Mouse (Mus musculus) stomach, embryonic 15.5 days (tissue): ENCODE data around the gene Pla2g4a. TPM values are rescaled to one million over a fixed set of nuclear protein-coding genes. Genes with fewer than 3 reads are reported as not detected.

Experiments
- ATAC-seq: fragments of 200-750 bp; cut with Nextera tagmentation; 2 replicates; pipeline ENCODE4 v1.8.0; 2017; ENCODE audit warnings: low read depth, moderate number of reproducible peaks, moderate TSS enrichment; ENCODE audit not compliant: insufficient read depth, low FRiP score
- H3K27ac ChIP-seq: fragments of 300-500 bp; sonication (generic); 2 replicates; pipeline ENCODE4 v1.5.1; 2015; ENCODE audit warnings: mild to moderate bottlenecking, inconsistent platforms
- H3K27me3 ChIP-seq: fragments of 300-500 bp; sonication (generic); replicated peaks from 2 replicates; pipeline ENCODE4 v1.6.1; 2015; ENCODE audit warnings: inconsistent platforms
- H3K36me3 ChIP-seq: fragments of 300-500 bp; sonication (generic); 2 replicates; pipeline ENCODE4 v1.6.1; 2015; ENCODE audit warnings: inconsistent platforms
- H3K4me1 ChIP-seq: fragments of 300-500 bp; sonication (generic); 2 replicates; pipeline ENCODE4 v1.6.1; 2015; ENCODE audit warnings: inconsistent platforms
- H3K4me2 ChIP-seq: fragments of 300-500 bp; sonication (generic); 2 replicates; pipeline ENCODE4 v1.6.1; 2015; ENCODE audit warnings: mild to moderate bottlenecking, inconsistent platforms
- H3K4me3 ChIP-seq: fragments of 300-500 bp; sonication (generic); replicated peaks from 2 replicates; pipeline ENCODE4 v1.5.1; 2015; ENCODE audit warnings: inconsistent platforms
- H3K9ac ChIP-seq: fragments of 300-500 bp; sonication (generic); 2 replicates; pipeline ENCODE4 v1.6.1; 2015; ENCODE audit warnings: inconsistent platforms
- H3K9me3 ChIP-seq: fragments of 300-500 bp; sonication (generic); 2 replicates; pipeline ENCODE4 v1.6.1; 2016; ENCODE audit warnings: inconsistent platforms
- WGBS: fragments of 180-500 bp; shearing (Covaris S2); methylation state at CpG from one replicate; pipeline ENCODE4 v1.1.7; 2015; 5-methylcytosine and 5-hydroxymethylcytosine counted together
- polyA plus RNA-seq: library from polyadenylated mRNA; unstranded; fragments of >200 nt; fragmentation: Nextera tagmentation; extraction: Ambion mirVana; gene quantifications from 2 replicates; pipeline ENCODE4 v1.2.1, GENCODE M21; 2015

Pla2g4a gene
- polyA plus RNA-seq, 1 experiment from 2014 or later: 35.5 TPM

- H3K36me3 ChIP-seq: no peaks in the 10 kb centered on the region
- no peak overlapping the region for H3K4me3 ChIP-seq
- no peaks in the 10 kb centered on the region for H3K9me3 ChIP-seq
- peaks cover 2% of the 10 kb centered on the region; the same call in 1 of the 2 replicates for H3K4me1 ChIP-seq
- H3K27me3 ChIP-seq: no peaks in the 10 kb centered on the region
- H3K9ac ChIP-seq: no peak overlapping the region
- no peak for ATAC-seq
- no peak overlapping the region for H3K4me2 ChIP-seq
- no peak overlapping the region for H3K27ac ChIP-seq
Measured at GRCm38 (mm10) chr1:149952050-149952449, 9.0 kb downstream of the Pla2g4a start.

- Histone ChIP-seq H3K9ac (no peak overlapping the region), H3K27me3 (no peaks in the 10 kb centered on the region), H3K4me2 (no peak overlapping the region), H3K4me3 (no peak overlapping the region), H3K36me3 (no peaks in the 10 kb centered on the region), H3K9me3 (no peaks in the 10 kb centered on the region), H3K4me1 (no peaks in the 10 kb centered on the region), H3K27ac (no peak overlapping the region)
- 81% methylated on average over 3 of the region's 3 CpGs for WGBS
- ATAC-seq: no peak
Measured at GRCm38 (mm10) chr1:149950656-149951055, 10.4 kb downstream of the Pla2g4a start.

GRCm38 (mm10) chr1:149950254-149950653 is 10.8 kb downstream of the Pla2g4a start:
- Histone ChIP-seq H3K4me3 (no peak overlapping the region), H3K9ac (no peak overlapping the region), H3K4me2 (no peak overlapping the region), H3K36me3 (no peaks in the 10 kb centered on the region), H3K27me3 (no peaks in the 10 kb centered on the region), H3K27ac (no peak overlapping the region), H3K4me1 (no peaks in the 10 kb centered on the region), H3K9me3 (no peaks in the 10 kb centered on the region)
- WGBS: 86% methylated on average over 1 of the region's 1 CpGs
- no peak for ATAC-seq

GRCm38 (mm10) chr1:149949334-149949733 is 11.8 kb downstream of the Pla2g4a start:
- no peaks in the 10 kb centered on the region for H3K9me3 ChIP-seq
- no peak overlapping the region for H3K4me3 ChIP-seq
- ATAC-seq: no peak
- H3K27me3 ChIP-seq: no peaks in the 10 kb centered on the region
- 73% methylated on average over 1 of the region's 1 CpGs for WGBS
- H3K9ac ChIP-seq: no peak overlapping the region
- H3K4me1 ChIP-seq: no peaks in the 10 kb centered on the region
- H3K36me3 ChIP-seq: no peaks in the 10 kb centered on the region
- H3K4me2 ChIP-seq: no peak overlapping the region
- H3K27ac ChIP-seq: no peak overlapping the region

GRCm38 (mm10) chr1:149948066-149948825 is 12.8 kb downstream of the Pla2g4a start:
- H3K4me3 ChIP-seq: no peak overlapping the region
- H3K36me3 ChIP-seq: no peaks in the 10 kb centered on the region
- no peak overlapping the region for H3K4me2 ChIP-seq
- no peak overlapping the region for H3K9ac ChIP-seq
- WGBS: 80% methylated on average over 8 of the region's 8 CpGs
- no peaks in the 10 kb centered on the region for H3K4me1 ChIP-seq
- no peak overlapping the region for H3K27ac ChIP-seq
- H3K9me3 ChIP-seq: no peaks in the 10 kb centered on the region
- no peaks in the 10 kb centered on the region for H3K27me3 ChIP-seq
- no peak for ATAC-seq

GRCm38 (mm10) chr1:149946993-149947392 is 14.1 kb downstream of the Pla2g4a start:
- Histone ChIP-seq H3K27me3 (no peaks in the 10 kb centered on the region), H3K9ac (no peak overlapping the region), H3K4me1 (no peaks in the 10 kb centered on the region), H3K4me2 (no peak overlapping the region), H3K9me3 (no peaks in the 10 kb centered on the region), H3K4me3 (no peak overlapping the region), H3K27ac (no peak overlapping the region), H3K36me3 (no peaks in the 10 kb centered on the region)
- WGBS: 60% methylated on average over 5 of the region's 5 CpGs
- no peak for ATAC-seq

GRCm38 (mm10) chr1:149946432-149946831 is 14.7 kb downstream of the Pla2g4a start:
- H3K4me2 ChIP-seq: no peak overlapping the region
- H3K9ac ChIP-seq: no peak overlapping the region
- no peaks in the 10 kb centered on the region for H3K4me1 ChIP-seq
- H3K27ac ChIP-seq: no peak overlapping the region
- WGBS: 76% methylated on average over 3 of the region's 3 CpGs
- no peaks in the 10 kb centered on the region for H3K9me3 ChIP-seq
- H3K36me3 ChIP-seq: no peaks in the 10 kb centered on the region
- ATAC-seq: no peak
- H3K27me3 ChIP-seq: no peaks in the 10 kb centered on the region
- H3K4me3 ChIP-seq: no peak overlapping the region

GRCm38 (mm10) chr1:149943611-149944010 is 17.5 kb downstream of the Pla2g4a start:
- H3K27me3 ChIP-seq: no peaks in the 10 kb centered on the region

GRCm38 (mm10) chr1:149940301-149940700 is 20.8 kb downstream of the Pla2g4a start:
- Histone ChIP-seq H3K4me2 (no peak overlapping the region), H3K36me3 (no peaks in the 10 kb centered on the region), H3K4me1 (no peaks in the 10 kb centered on the region), H3K27ac (no peak overlapping the region), H3K9me3 (no peaks in the 10 kb centered on the region), H3K9ac (no peak overlapping the region), H3K27me3 (no peaks in the 10 kb centered on the region), H3K4me3 (no peak overlapping the region)
- WGBS: 74% methylated on average over 1 of the region's 1 CpGs
- no peak for ATAC-seq

More at GRCm38 (mm10) chr1:149943611-149944010, 17.5 kb downstream of the Pla2g4a start:
- no peaks in the 10 kb centered on the region for H3K36me3 ChIP-seq
- H3K4me2 ChIP-seq: no peak overlapping the region
- no peak overlapping the region for H3K4me3 ChIP-seq
- WGBS: 62% methylated on average over 2 of the region's 2 CpGs
- no peak overlapping the region for H3K27ac ChIP-seq
- no peaks in the 10 kb centered on the region for H3K9me3 ChIP-seq
- H3K9ac ChIP-seq: no peak overlapping the region
- no peaks in the 10 kb centered on the region for H3K4me1 ChIP-seq
- ATAC-seq: no peak

GRCm38 (mm10) chr1:149939261-149940032 is 21.6 kb downstream of the Pla2g4a start:
- 79% methylated on average over 9 of the region's 9 CpGs for WGBS
- no peak overlapping the region for H3K9ac ChIP-seq
- H3K27ac ChIP-seq: no peak overlapping the region
- H3K27me3 ChIP-seq: no peaks in the 10 kb centered on the region
- H3K4me3 ChIP-seq: no peak overlapping the region
- H3K4me2 ChIP-seq: no peak overlapping the region
- ATAC-seq: no peak
- no peaks in the 10 kb centered on the region for H3K9me3 ChIP-seq
- H3K4me1 ChIP-seq: no peaks in the 10 kb centered on the region
- H3K36me3 ChIP-seq: no peaks in the 10 kb centered on the region

GRCm38 (mm10) chr1:149937825-149938224 is 23.3 kb downstream of the Pla2g4a start:
- no peak for ATAC-seq
- no peak overlapping the region for H3K4me3 ChIP-seq
- no peak overlapping the region for H3K9ac ChIP-seq
- H3K27ac ChIP-seq: no peak overlapping the region
- H3K9me3 ChIP-seq: no peaks in the 10 kb centered on the region
- no peaks in the 10 kb centered on the region for H3K27me3 ChIP-seq
- 82% methylated on average over 4 of the region's 4 CpGs for WGBS
- H3K4me2 ChIP-seq: no peak overlapping the region
- no peaks in the 10 kb centered on the region for H3K36me3 ChIP-seq
- no peaks in the 10 kb centered on the region for H3K4me1 ChIP-seq

GRCm38 (mm10) chr1:149929140-149929539 is 31.9 kb downstream of the Pla2g4a start:
- H3K4me3 ChIP-seq: no peak overlapping the region
- no peaks in the 10 kb centered on the region for H3K9me3 ChIP-seq
- H3K27me3 ChIP-seq: no peaks in the 10 kb centered on the region
- H3K4me1 ChIP-seq: no peaks in the 10 kb centered on the region
- ATAC-seq: no peak
- no peak overlapping the region for H3K9ac ChIP-seq
- H3K27ac ChIP-seq: no peak overlapping the region
- WGBS: 75% methylated on average over 5 of the region's 5 CpGs
- H3K36me3 ChIP-seq: 0 out of 2 replicates have a peak, but pooled peaks cover 8% of the 10 kb centered on the region
- no peak overlapping the region for H3K4me2 ChIP-seq
